Mouse (Mus musculus) E14TG2a.4 (cell line): Measurements from ENCODE around the gene Arhgap9.

Experiments
- CTCF ChIP-seq: conservative IDR thresholded peaks from 2 replicates; pipeline ENCODE4 v1.5.1; 2014; ENCODE audit warnings: low read length
- NANOG ChIP-seq: IDR thresholded peaks from 2 replicates; pipeline ENCODE4 v1.6.1; 2014; ENCODE audit warnings: borderline replicate concordance, low read length, mixed read lengths
- POU5F1 ChIP-seq: IDR thresholded peaks from 2 replicates; pipeline ENCODE4 v1.6.1; 2014; ENCODE audit warnings: low read length, borderline replicate concordance

- TF ChIP-seq CTCF (no peak), POU5F1 (no peak), NANOG (no peak)
Measured at GRCm38 (mm10) chr10:127341360-127341690, 19.6 kb downstream of the Arhgap9 start.
